Mouse (Mus musculus) c-Kit-positive CD71-negative TER-119-negative erythroid progenitor cells, embryonic 14.5 days (primary cell): Measurements from ENCODE around the gene Optn.
"Not testable (repeated sequence)": the region's sequence is repeated elsewhere in the genome, so short reads cannot be mapped to it uniquely, and the experiment has no call there.

Experiments
- DNase-seq: peaks from one replicate; pipeline ENCODE4 v3.0.0-alpha.2; 2013; ENCODE audit warnings: low read depth

The Optn gene

DNA sequence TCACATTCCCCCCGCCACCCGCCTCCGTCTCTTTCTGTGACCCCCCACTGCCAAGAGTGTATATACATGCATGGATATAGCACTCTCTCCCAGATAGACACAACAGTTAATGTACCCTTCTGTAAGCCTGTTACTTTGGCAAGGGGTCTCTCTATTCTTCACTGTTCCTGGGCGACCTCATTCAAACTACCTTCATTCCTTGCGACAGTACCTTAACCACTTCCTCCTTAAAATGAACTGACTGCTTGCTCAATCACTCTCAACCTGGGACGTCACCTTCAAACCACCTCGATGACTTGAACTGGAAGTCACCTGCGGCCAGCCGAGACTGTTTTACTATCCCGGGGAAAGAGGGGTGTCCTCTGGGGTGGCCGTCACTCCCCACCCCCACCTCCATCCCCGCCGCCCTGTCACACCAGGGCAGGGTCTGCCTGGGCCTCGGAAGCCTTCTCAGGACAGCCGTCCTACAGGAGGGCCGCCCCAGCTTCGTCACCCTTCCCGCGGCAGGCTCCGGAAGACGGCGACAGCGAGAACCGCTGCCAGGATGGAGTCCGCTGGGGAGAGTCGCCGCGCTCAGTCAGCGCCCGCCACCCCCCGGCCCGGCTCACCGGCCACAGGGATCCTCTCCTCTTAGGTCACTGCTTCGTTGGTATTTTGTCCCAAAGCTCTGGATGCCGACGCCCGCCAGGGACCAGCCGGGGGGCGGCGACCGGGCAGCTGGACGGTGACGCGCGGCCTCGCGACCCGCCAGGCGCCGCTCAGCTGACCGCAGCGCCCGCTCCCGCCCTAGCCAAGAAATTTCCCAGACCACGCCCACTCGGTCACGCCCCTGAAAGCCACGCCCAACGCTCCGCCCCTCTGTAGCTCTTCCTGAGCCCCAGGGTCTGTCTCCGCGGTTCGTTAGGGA is at the start of gene Optn:
TSS of gene Optn (minus strand) at position 753 of the 907 bp plus-strand sequence.
- DNase-seq = peak; percentile 73

DNA sequence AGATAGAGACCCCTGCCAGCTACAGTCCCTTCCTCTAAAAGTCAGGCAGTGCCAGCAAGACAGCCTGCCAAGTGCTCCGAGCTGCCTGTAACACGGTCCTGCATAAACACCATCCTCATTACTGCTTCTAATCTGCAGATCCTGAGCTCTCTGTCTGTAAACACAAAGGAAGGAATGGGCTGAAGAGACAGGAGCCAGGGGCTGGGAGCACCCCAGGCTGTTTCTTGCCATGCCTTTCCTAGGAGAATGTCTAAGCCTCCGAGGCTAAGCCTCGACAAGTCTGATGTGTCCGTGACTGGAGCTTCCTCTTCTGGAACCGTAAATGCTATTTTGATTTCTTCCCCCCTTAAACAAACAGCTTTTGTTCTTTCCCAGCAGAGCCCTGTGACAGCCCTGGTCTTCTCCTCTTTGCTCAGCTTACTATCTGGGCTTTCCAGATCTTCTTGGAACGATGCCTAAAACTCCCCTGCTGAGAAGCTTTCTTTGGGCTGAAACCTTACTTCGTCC is 49.0 kb upstream of the Optn start:
- no peak for DNase-seq

- no peak for DNase-seq
Observed at GRCm38 (mm10) chr2:5102891-5103290, 39.0 kb upstream of the Optn start.

GRCm38 (mm10) chr2:5101743-5102245 is 37.9 kb upstream of the Optn start:
- DNase-seq = no peak

GRCm38 (mm10) chr2:5099176-5099575 is 35.3 kb upstream of the Optn start:
- no peak for DNase-seq

DNA sequence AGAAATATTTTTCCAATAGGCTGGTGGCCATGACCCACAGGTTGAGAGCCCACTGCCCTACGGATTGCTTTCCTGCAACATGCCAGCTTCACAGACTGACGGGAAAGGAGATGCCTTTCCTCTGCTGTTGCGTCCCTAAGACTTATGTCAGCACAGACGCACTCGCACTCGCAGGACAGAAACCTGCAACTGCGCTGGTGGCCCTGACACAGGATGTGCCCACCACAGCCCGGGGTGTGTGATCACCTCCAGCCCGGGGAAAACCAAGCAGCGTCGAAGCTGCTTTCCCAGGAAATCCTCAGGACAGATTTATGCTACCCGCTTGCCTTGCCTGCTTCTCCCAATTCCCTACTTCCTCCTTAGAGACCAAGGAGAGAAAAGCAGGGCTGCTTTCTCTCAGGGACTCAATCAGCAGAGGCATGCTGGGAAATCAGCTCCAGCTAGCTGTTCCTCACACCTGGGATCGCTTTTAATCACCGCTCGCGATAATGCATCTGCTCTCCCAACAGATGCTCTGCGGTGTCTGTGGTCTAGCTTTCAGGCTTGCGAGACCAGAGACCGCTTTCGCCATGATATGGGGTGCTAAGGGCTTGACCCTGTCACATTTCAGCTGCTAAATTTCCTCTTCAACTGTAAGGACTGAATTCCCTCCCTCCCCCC is 34.1 kb upstream of the Optn start:
- no peak for DNase-seq

DNA sequence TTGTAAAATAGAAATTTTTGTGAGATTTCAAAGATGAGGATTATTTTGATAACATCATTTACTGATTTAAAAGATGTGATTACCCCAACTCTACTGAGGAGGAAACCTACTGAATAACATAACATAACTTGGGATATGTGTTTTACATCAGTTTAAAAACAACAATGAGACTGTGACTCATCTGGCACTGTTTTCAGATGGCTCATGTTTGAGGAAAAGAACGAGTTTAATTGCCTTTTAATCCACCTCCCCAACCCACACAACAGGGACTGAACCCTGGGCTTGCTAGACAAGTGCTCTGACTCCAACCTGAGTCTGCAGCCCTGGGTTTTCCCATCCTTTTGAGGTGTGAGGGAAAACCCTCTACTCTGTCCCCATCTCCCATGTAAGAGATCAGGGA is 31.5 kb upstream of the Optn start:
- no peak for DNase-seq

DNA sequence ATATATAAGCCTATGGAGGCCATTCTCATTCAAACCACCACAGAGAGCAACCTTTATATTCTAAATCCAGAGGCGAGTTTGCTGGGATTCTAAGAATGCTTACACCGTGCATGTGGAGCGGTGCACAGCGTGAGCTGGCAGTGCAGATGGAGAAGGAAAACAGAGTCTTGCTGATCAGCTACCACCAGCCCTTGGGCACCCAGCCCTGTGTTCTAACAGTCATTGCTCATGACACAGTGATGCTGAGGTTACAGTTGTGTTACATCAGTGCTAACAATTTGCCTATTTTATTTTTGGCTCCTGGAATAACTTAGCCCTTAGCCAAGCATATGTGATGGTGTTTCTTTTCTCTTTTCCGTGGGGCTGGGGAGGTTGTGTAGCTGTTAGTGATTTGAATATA is 31.0 kb upstream of the Optn start:
- no peak for DNase-seq

GRCm38 (mm10) chr2:5090385-5090784 is 26.5 kb upstream of the Optn start:
- not testable (repeated sequence) for DNase-seq

- DNase-seq = no peak
Observed at GRCm38 (mm10) chr2:5087667-5088066, 23.8 kb upstream of the Optn start.

- no peak for DNase-seq
Observed at GRCm38 (mm10) chr2:5083739-5084138, 19.9 kb upstream of the Optn start.

- peak; percentile 32 for DNase-seq
Observed at GRCm38 (mm10) chr2:5080053-5080787, 16.4 kb upstream of the Optn start.

DNA sequence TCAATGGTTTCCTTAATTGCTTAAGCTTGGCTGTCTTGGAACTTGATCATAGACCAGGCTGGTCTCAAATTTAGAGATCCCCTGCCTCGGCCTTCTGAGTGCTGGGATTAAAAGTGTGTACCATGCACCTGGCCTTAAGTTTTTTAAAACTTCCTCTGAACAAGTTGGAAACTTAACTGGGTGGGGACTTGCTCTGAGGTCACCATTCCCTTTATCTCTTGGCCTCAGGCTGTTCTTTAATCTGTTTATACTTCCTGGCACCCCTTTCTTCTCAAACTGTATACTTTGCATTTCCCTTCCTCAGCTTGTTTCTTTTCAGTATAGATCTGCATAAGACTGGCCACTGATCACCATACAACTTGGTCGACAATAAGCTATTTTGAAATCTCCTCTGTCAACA is 14.1 kb upstream of the Optn start:
- no peak for DNase-seq

DNA sequence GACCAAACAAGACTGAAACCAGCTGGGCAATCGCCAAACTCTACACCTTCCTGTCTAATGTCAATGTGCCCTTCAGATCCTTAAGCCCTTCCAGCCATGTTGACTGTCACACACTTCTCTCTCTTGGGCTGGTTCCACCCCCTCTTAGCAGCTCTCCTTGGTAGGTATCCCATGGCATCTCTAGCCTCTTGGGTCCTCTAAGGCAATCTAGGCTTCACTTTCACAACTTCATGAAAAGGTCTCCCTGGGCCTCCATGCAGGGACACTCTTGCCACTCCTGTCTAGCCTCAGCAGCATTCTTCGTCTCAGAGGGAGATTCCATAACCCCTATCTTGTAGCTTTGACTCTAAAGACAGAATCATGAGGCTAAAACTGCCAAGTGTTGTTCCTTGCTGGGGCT is 13.6 kb upstream of the Optn start:
- no peak for DNase-seq

DNA sequence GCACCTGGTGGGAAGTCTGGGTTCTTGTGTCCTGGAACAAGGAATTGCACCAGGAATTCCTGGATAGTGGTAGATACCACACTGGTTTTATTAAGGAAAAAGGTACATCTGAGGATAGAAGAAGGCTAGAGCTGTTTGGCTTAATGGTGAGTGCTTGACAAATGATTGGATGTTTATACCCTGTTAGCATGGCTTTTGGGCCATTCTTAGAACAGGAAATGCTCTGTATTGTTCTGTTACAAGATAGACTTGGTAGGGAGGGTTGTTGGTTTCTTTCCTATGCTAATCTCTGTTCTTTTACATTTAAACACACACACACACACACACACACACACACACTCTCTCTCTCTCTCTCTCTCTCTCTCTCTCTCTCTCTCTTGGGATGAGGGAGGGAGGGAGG is 12.0 kb upstream of the Optn start:
- no peak for DNase-seq

DNA sequence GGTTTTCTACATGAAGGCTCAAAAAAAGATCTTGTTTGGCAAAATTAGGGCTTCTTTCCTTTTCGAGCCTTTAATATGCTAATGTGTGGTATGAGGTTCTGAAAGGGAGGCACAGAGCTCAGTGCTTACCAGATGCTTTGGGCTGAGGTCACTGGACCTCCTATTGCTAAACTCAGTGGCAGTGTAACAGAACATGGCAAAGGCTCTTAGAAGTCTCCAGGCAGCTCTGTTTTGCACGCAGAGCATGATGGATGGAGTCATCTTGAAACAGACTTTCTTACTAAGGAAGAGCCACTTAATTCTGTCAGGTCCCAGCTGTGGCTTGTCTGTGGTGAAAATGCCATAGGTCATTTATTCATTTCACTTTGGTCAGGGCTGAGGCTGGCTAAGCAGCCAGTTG is 11.6 kb upstream of the Optn start:
- DNase-seq = no peak

- no peak for DNase-seq
Observed at GRCm38 (mm10) chr2:5073785-5074184, 9.9 kb upstream of the Optn start.

DNA sequence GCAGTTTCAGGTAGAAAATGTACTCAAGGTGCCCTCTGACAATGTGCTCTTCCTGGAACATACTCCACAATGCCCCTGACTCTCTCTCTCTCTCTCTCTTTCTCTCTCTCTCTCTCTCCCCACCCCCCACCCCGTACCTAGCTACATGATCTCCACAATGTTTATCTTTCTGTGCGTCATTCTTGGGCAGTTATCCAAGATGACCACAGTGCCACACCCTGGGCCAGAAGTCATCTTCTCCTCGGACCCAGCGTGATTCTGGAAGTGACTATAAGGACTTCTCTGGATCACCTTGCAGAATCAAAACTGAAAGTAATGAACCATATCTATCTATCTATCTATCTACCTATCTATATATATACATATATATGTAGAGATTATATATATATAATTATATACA is 4.1 kb upstream of the Optn start:
- DNase-seq = no peak

DNA sequence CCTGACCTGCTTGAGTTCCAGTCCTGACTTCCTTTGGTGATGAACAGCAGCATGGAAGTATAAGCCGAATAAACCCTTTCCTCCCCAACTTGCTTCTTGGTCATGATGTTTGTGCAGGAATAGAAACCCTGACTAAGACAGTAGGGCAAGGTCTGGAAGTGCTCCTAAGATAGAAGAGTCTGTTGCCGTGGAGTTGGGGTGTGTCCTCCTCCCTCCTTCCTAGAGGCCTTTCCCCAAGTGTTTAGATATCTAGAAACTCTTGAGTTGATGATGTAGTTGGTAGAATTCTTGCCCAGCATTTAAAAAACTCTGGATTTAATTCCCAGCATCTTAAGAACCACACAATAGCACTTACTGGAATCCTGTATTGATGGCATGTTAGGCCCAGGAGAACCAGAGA is 3.4 kb upstream of the Optn start:
- not testable (repeated sequence) for DNase-seq

- DNase-seq = no peak
Observed at GRCm38 (mm10) chr2:5064247-5064646, 396 bp upstream of the Optn start.

- DNase-seq = no peak
Observed at GRCm38 (mm10) chr2:5062496-5063298, 1.2 kb downstream of the Optn start.
